Mouse (Mus musculus): ENCODE results near the gene Gm10401.
A peak's percentile ranks its signal among the peaks of the same experiment; 100 is the strongest.
"Not testable (repeated sequence)": the region's sequence is repeated elsewhere in the genome, so short reads cannot be mapped to it uniquely, and the experiment has no call there.

The Gm10401 gene

GRCm38 (mm10) chr5:115118961-115119570 lies 21.0 kb upstream of the Gm10401 start, which contains the start of gene Acads:
Acads (minus strand) TSS chr5:115119346.
- DNase-seq (ENCODE audit: low read depth, low spot score) = no peak

- no peak for DNase-seq (ENCODE audit: low read depth, low spot score)
These were observed 19.4 kb upstream of the Gm10401 start for GRCm38 (mm10) chr5:115117467-115117866.

- no peak for DNase-seq (ENCODE audit: low read depth, low spot score)
These were observed 18.3 kb upstream of the Gm10401 start for GRCm38 (mm10) chr5:115116426-115116825.

- DNase-seq (ENCODE audit: low read depth, low spot score) = no peak
These were observed 16.4 kb upstream of the Gm10401 start for GRCm38 (mm10) chr5:115114501-115114900.

GRCm38 (mm10) chr5:115113244-115113643 lies 15.1 kb upstream of the Gm10401 start:
- no peak for DNase-seq (ENCODE audit: low read depth, low spot score)

- DNase-seq (ENCODE audit: low read depth, low spot score) = no peak
These were observed 13.1 kb upstream of the Gm10401 start for GRCm38 (mm10) chr5:115111156-115111555.

- not testable (repeated sequence) for DNase-seq (ENCODE audit: low read depth, low spot score)
These were observed 5.2 kb upstream of the Gm10401 start for GRCm38 (mm10) chr5:115103253-115103652.

- DNase-seq (ENCODE audit: low read depth, low spot score) = no peak
These were observed 4.1 kb upstream of the Gm10401 start for GRCm38 (mm10) chr5:115102231-115102630.

GRCm38 (mm10) chr5:115100473-115100872 lies 2.4 kb upstream of the Gm10401 start:
- no peak for DNase-seq (ENCODE audit: low read depth, low spot score)

- no peak for DNase-seq (ENCODE audit: low read depth, low spot score)
These were observed 1.9 kb upstream of the Gm10401 start for GRCm38 (mm10) chr5:115099991-115100390.

GRCm38 (mm10) chr5:115099530-115099929 lies 1.4 kb upstream of the Gm10401 start:
- no peak for DNase-seq (ENCODE audit: low read depth, low spot score)

- DNase-seq (ENCODE audit: low read depth, low spot score) = no peak
These were observed 6.3 kb downstream of the Gm10401 start for GRCm38 (mm10) chr5:115091776-115092175.

- no peak for DNase-seq (ENCODE audit: low read depth, low spot score)
These were observed 7.1 kb downstream of the Gm10401 start for GRCm38 (mm10) chr5:115091015-115091414.

GRCm38 (mm10) chr5:115089592-115090268 lies 8.4 kb downstream of the Gm10401 start:
- DNase-seq (ENCODE audit: low read depth, low spot score) = no peak

- peak; percentile 32 for DNase-seq (ENCODE audit: low read depth, low spot score)
These were observed 12.4 kb downstream of the Gm10401 start for GRCm38 (mm10) chr5:115085675-115086074.

GRCm38 (mm10) chr5:115083492-115083891 lies 14.6 kb downstream of the Gm10401 start:
- no peak for DNase-seq (ENCODE audit: low read depth, low spot score)

- DNase-seq (ENCODE audit: low read depth, low spot score) = no peak
These were observed 16.5 kb downstream of the Gm10401 start for GRCm38 (mm10) chr5:115081636-115082035.

GRCm38 (mm10) chr5:115076144-115076901 lies 21.8 kb downstream of the Gm10401 start:
- no peak for DNase-seq (ENCODE audit: low read depth, low spot score)

- DNase-seq (ENCODE audit: low read depth, low spot score) = no peak
These were observed 23.3 kb downstream of the Gm10401 start for GRCm38 (mm10) chr5:115074749-115075148.

GRCm38 (mm10) chr5:115073306-115073705 lies 24.8 kb downstream of the Gm10401 start:
- DNase-seq (ENCODE audit: low read depth, low spot score) = not testable (repeated sequence)

GRCm38 (mm10) chr5:115072143-115072542 lies 26.0 kb downstream of the Gm10401 start:
- DNase-seq (ENCODE audit: low read depth, low spot score) = no peak

GRCm38 (mm10) chr5:115071096-115071901 lies 26.8 kb downstream of the Gm10401 start:
- DNase-seq (ENCODE audit: low read depth, low spot score) = no peak
